Mouse (Mus musculus): ENCODE measurements around the gene Iqgap3. TPM values are rescaled to one million over a fixed set of nuclear protein-coding genes. Genes with fewer than 3 reads are reported as not detected.

Gene Iqgap3
- total and polyA plus RNA-seq, 2 experiments from 2014 or later: 3.6 to 9.6 TPM

DNA sequence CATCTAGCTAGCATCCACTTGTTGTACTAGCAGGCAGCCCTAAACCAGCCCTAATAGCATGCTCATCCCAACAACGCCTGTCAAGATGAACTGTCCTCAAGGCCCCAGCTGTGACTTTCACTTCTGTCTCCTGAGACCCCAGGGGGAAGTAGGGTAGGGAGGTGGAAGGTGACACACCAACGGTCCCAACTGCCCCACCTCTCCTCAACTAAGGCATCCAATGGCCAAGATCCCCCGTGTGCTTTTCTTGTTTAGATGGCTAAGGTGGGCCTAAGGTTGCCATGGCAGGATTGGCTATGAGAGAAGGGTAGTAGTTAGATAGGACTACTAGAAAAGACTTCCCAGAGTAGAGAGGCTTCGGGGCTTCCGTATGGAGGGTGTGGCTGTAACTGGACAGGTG is 66.6 kb downstream of the Iqgap3 start:
- Histone ChIP-seq H3K9ac (replicated peaks; ENCODE audit: low read length) (no peak overlapping the region), H3K4me1 (ENCODE audit: insufficient read depth, low read length) (peaks cover 76% of the 10 kb centered on the region), H3K4me2 (ENCODE audit: low read depth, low read length) (no peak overlapping the region), H3K27me3 (ENCODE audit: insufficient read depth, low read length) (no peaks in the 10 kb centered on the region), H3K4me3 (ENCODE audit: low read length) (no peak overlapping the region), H3K36me3 (ENCODE audit: insufficient read depth, low read length) (no peaks in the 10 kb centered on the region), H3K27ac (peak overlapping the region; percentile 80; the same call in 1 of the 2 replicates), H3K9me3 (ENCODE audit: low read length) (no peaks in the 10 kb centered on the region)
- no peak for TF ChIP-seq CTCF (IDR thresholded peaks at IDR 0.05; ENCODE audit: low read depth)
- no peak for DNase-seq (ENCODE audit: low spot score)
- WGBS: 86% methylated on average over 5 of the region's 5 CpGs
- ATAC-seq: no peak

DNA sequence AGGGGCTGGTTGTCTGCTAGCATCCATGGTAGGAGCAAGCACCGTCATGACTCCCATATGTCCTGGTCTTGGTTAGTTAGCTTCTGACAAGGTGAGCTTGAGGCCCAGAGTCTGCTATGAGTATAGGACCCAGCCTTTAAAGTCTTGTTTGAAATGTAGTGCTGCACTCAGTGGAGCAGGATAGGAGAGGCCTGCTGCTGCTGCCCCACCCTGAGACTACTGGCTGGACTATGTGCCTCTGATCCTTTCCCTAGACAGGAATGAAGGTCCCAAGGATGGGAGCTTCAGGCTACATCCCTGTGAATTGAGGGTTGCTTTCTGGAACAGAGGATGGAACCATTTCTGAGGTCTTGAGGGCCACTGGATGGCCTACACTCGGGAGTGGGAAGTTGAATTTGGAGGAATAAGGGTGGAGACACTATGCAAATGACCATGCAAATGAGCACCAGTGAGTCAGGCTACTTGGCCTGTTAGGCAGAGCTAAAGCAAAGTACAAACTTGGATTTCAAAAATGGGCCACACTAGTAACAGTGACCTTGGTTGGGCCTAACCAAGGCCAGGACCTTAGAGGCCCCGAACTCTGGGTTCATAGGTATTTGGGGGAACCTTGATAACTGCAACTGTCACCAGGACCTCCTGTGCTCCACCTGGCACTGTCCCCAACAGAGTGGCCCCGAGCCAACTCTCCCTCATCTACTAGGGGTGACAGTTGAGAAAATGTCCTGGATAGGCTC is 67.2 kb downstream of the Iqgap3 start:
- no peaks in the 10 kb centered on the region for H3K9me3 ChIP-seq (ENCODE audit: low read length)
- no peak overlapping the region for H3K4me3 ChIP-seq (ENCODE audit: low read length)
- no peaks in the 10 kb centered on the region for H3K36me3 ChIP-seq (ENCODE audit: insufficient read depth, low read length)
- peak overlapping the region; percentile 80 for H3K27ac ChIP-seq
- ATAC-seq: no peak
- TF ChIP-seq CTCF (IDR thresholded peaks at IDR 0.05; ENCODE audit: low read depth): no peak
- peak overlapping the region; percentile 42; the same call in 1 of the 2 replicates for H3K4me2 ChIP-seq (ENCODE audit: low read depth, low read length)
- 55% methylated on average over 4 of the region's 4 CpGs for WGBS
- H3K4me1 ChIP-seq (ENCODE audit: insufficient read depth, low read length): peaks cover 76% of the 10 kb centered on the region
- no peaks in the 10 kb centered on the region for H3K27me3 ChIP-seq (ENCODE audit: insufficient read depth, low read length)
- DNase-seq (ENCODE audit: low spot score): peak; percentile 45
- H3K9ac ChIP-seq (replicated peaks; ENCODE audit: low read length): peak overlapping the region; percentile 30; the same call in 1 of the 2 replicates

DNA sequence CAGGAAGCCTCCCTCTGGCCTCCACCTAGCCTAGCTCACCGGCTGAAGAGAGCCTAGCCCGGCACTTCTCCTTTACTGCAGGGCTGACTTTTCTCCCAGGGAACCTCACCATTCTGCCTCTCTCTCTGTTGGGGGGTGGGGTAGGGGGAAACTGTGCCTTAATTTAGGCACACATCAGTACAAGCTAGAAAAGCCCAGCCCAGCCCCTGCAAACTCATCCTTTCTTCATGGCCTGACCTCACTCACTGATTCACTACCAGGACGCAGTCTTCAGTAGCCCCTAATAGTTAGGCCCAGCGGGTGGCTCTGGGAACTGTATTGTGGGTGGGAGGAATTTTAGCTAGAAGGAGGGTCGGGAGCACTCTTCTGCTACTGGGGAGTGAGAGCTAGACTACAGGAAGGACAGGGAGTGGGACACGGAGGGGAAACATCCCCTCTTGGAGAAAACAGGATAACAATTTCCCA is 67.8 kb downstream of the Iqgap3 start:
- H3K27me3 ChIP-seq (ENCODE audit: insufficient read depth, low read length): no peaks in the 10 kb centered on the region
- H3K36me3 ChIP-seq (ENCODE audit: insufficient read depth, low read length): no peaks in the 10 kb centered on the region
- ATAC-seq (no peak), DNase-seq (ENCODE audit: low spot score) (no peak)
- no peaks in the 10 kb centered on the region for H3K9me3 ChIP-seq (ENCODE audit: low read length)
- H3K27ac ChIP-seq: peak overlapping the region; percentile 80
- no peak for TF ChIP-seq CTCF (IDR thresholded peaks at IDR 0.05; ENCODE audit: low read depth)
- H3K4me1 ChIP-seq (ENCODE audit: insufficient read depth, low read length): peaks cover 70% of the 10 kb centered on the region
- peak overlapping the region; percentile 30; the same call in 1 of the 2 replicates for H3K9ac ChIP-seq (replicated peaks; ENCODE audit: low read length)
- no peak overlapping the region for H3K4me3 ChIP-seq (ENCODE audit: low read length)
- 13% methylated on average over 6 of the region's 6 CpGs for WGBS
- H3K4me2 ChIP-seq (ENCODE audit: low read depth, low read length): peak overlapping the region; percentile 42

DNA sequence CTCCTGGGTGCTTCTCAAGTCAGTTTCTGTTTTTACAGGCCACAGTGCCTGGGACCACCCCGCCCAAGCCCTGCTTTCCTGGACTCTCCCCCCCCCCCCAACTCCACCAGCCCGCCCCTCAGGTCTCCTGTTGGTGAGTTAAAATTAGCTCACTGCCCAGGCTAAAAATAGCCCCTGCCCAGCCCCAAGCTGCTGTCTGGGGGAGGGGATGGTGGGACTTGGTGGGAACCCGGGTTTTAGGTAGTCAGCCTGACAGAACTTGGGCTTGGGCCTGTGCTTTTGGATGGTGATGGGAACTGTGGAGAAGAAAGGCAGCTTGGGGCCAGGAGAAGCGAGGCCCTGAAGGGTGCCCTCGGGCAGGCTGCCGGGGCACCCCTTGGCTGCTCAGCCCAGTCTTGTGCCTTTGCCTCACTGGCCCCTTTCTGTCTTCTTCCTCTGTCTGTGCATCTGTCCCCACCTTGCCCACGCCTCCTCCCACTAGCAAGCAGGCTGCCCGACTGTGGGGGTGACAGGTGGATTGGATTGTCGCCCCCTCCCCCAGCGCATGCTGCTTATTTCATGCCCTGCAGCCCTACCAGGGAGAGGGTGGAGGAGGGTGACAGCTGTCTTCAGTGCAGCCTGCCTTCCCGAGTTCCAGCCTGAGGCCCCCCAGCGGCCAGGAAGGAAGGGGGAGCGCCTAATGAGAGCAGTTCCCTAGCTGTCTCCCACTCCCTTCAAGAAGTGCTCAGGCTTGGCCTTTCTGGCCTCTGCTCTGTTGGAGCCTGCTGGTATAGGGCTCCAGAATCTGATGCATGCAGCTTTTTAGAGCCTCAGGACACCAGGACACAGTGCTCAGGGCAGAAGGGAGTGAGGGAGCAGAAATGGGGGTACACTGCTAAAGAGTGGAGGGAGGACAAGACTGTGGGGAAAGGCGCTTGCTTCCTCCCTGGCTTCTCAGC is 68.6 kb downstream of the Iqgap3 start:
- TF ChIP-seq CTCF (IDR thresholded peaks at IDR 0.05; ENCODE audit: low read depth): peak; percentile 61

DNA sequence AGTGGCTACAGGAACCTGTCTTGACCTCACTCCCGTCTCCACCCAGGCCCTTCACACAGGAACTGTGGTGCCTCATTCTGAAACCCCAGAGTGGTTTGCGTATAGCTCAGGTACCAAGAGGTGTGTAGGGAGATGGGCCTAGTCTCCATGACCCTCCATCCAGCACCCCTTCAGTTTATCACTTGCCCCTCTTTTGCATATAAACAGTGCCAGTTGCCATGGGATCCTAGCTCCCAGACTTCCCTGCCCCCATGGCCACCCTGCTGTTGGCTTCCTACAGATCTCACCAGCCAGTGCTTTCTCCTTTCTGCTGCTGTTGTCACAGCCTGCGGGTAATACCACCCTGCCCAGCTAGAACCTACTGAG is 69.2 kb downstream of the Iqgap3 start:
- Histone ChIP-seq H3K27ac (peak overlapping the region; percentile 80), H3K9ac (replicated peaks; ENCODE audit: low read length) (no peak overlapping the region), H3K36me3 (ENCODE audit: insufficient read depth, low read length) (no peaks in the 10 kb centered on the region), H3K4me2 (ENCODE audit: low read depth, low read length) (peak overlapping the region; percentile 42; the same call in 1 of the 2 replicates), H3K9me3 (ENCODE audit: low read length) (no peaks in the 10 kb centered on the region), H3K4me1 (ENCODE audit: insufficient read depth, low read length) (peaks cover 55% of the 10 kb centered on the region), H3K4me3 (ENCODE audit: low read length) (no peak overlapping the region), H3K27me3 (ENCODE audit: insufficient read depth, low read length) (no peaks in the 10 kb centered on the region)
- 0 out of 2 replicates have a peak, but pooled peaks have one; percentile 5 for ATAC-seq
- WGBS: 48% methylated on average over 3 of the region's 3 CpGs
- no peak for TF ChIP-seq CTCF (IDR thresholded peaks at IDR 0.05; ENCODE audit: low read depth)
- DNase-seq (ENCODE audit: low spot score): no peak

More for the DNA sequence above, 68.6 kb downstream of the Iqgap3 start:
- Histone ChIP-seq H3K9ac (replicated peaks; ENCODE audit: low read length) (peak overlapping the region; percentile 30; the same call in 1 of the 2 replicates), H3K36me3 (ENCODE audit: insufficient read depth, low read length) (no peaks in the 10 kb centered on the region), H3K4me3 (ENCODE audit: low read length) (no peak overlapping the region), H3K27me3 (ENCODE audit: insufficient read depth, low read length) (no peaks in the 10 kb centered on the region), H3K4me1 (ENCODE audit: insufficient read depth, low read length) (peaks cover 62% of the 10 kb centered on the region), H3K9me3 (ENCODE audit: low read length) (no peaks in the 10 kb centered on the region), H3K27ac (peak overlapping the region; percentile 80), H3K4me2 (ENCODE audit: low read depth, low read length) (peak overlapping the region; percentile 42)
- peak; percentile 65 for DNase-seq (ENCODE audit: low spot score)
- ATAC-seq: peak; percentile 46
- WGBS: 9% methylated on average over 13 of the region's 14 CpGs

DNA sequence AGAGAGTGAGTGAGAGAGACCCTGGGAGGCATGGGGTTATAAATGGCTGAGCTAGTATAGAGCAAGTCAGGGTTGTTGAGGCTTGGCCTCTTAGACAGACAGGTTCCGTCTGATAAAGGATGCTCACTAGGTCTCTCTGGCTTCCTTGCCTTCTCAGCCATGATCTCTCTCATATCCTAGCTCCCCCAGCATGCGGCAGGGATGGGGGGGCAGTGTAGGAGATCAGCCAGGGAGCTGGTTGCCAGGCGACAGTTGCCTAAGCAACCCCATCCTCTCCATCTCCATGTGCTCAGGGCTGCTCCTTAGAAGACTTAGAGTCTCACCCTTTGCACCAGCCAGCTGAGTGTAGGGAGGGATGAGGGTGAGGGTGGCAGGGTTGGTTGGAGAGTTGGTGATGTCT is 70.3 kb downstream of the Iqgap3 start:
- TF ChIP-seq CTCF (IDR thresholded peaks at IDR 0.05; ENCODE audit: low read depth): no peak
- Histone ChIP-seq H3K4me1 (ENCODE audit: insufficient read depth, low read length) (peaks cover 52% of the 10 kb centered on the region), H3K9me3 (ENCODE audit: low read length) (no peaks in the 10 kb centered on the region), H3K9ac (replicated peaks; ENCODE audit: low read length) (no peak overlapping the region), H3K36me3 (ENCODE audit: insufficient read depth, low read length) (peaks cover 4% of the 10 kb centered on the region; the same call in 1 of the 2 replicates), H3K27ac (peak overlapping the region; percentile 71), H3K4me2 (ENCODE audit: low read depth, low read length) (peak overlapping the region; percentile 33), H3K4me3 (ENCODE audit: low read length) (no peak overlapping the region), H3K27me3 (ENCODE audit: insufficient read depth, low read length) (no peaks in the 10 kb centered on the region)
- ATAC-seq (peak; percentile 83), DNase-seq (ENCODE audit: low spot score) (peak; percentile 87)
- WGBS: 15% methylated on average over 3 of the region's 3 CpGs

Data from hindbrain, postnatal 0 days (tissue).